Mouse (Mus musculus) lung, postnatal 0 days (tissue): ENCODE data around the gene Rnf182.

Source experiments
- CTCF ChIP-seq: IDR thresholded peaks from 2 replicates; pipeline ENCODE4 v1.5.1; 2016; ENCODE audit warnings: antibody characterized with exemption, mild to moderate bottlenecking
- EP300 ChIP-seq: IDR thresholded peaks from 2 replicates; pipeline ENCODE4 v1.6.1; 2016; ENCODE audit warnings: antibody characterized with exemption, mild to moderate bottlenecking, control low read depth

- TF ChIP-seq EP300 (no peak), CTCF (no peak)
These were observed 83.0 kb downstream of the Rnf182 start for GRCm38 (mm10) chr13:43698506-43698905.
